Mouse (Mus musculus) CD8-positive naive resting alpha-beta T cell, adult 2 months (primary cell): Measurements from ENCODE around the gene Ccdc88a.

Source experiments
- DNase-seq, 2 experiments: peaks; one replicate each; pipeline ENCODE4 v3.0.0; 2022; ENCODE audit warnings: low read depth in 2 of 2, low spot score in 2 of 2

Ccdc88a gene

GRCm38 (mm10) chr11:29373396-29374273 lies at the start of gene Ccdc88a:
Ccdc88a (plus strand) TSS chr11:29373658.
- DNase-seq, result peak; percentile 71 to 75

DNA sequence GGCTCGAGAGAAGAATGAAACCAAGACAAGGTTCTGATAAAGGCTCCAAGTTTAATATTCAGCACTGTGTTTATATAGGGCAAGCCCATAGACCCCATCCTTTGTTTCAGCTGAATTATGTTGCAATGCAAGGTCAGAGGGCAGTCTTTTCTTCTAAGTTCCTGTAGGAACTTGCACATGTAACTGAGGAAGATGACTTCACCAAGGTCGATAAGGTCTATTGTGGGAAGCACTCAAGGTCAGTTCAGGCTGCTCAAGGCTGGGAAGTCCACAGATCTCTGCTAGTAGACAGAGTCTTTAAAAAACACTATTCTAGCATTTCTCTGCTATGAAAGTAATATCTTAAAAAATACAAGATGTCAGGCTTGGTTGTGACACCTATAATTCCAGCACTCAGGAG lies 38.0 kb upstream of the Ccdc88a start:
- no peak for DNase-seq

GRCm38 (mm10) chr11:29341259-29341658 lies 32.2 kb upstream of the Ccdc88a start:
- DNase-seq, result no peak

DNA sequence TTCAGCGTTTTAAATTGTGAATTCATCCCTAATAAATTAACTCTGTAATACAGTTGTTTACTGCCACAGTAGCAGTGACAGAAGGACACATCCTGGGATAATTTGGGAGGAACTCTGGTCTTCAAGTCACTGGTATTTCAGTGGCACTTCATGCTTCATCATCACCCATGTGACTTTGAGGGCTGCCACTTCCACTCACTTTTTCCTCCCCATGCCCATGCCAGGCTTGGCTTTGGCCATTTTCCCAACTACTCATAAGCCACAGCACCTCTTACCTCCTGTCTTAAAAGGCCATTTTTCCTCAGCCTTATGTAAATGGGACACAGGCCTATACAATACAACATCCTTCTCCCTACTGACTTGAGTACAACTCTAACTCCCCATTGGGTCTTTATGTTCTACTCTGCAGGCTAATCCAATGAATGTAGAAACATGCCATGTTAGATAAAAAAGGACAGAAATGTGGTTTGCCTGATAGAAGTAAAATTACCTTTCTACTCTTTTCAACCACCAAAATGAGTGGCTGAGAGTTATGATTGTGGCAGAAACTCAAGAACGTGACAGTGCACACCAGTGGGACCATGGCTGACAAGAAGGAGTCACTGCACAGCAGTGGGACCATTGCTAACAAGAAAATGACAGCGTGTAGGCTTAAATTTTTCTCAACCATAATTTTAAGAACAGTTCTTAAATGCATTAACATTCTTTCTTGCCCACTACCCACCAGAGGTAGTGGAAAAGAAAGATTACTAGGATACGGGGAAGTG lies 28.4 kb upstream of the Ccdc88a start:
- DNase-seq, result no peak

DNA sequence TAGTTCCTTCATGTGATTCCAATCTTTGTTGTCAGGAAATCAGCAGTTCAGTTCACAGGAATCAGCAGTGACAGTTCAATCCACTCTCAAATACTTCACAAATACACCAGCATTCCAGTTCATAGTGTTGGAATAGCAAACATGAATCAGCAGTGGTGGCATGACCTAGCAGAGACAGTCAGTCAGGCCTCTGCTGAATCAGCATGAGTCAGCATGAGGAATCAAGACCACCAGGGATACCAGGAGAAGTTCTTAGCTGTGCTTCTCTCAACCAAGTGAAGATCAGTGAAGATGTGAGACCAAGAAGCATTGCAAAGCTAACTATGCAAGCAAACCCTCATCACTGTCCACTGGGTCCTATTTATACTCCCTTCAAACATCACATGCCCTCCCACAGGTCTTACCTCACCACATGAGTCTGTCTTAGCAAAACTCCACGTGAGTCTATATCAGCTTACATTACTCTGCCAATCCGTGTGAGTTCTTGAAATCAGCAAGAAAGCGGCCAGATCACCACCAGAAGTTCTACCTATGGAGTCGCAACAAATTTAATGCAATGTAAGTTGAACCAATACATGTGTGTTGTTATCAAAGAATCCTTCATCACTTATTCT lies 27.7 kb upstream of the Ccdc88a start:
- no peak for DNase-seq

- DNase-seq, result no peak
Observed at GRCm38 (mm10) chr11:29350891-29351290, 22.6 kb upstream of the Ccdc88a start.

GRCm38 (mm10) chr11:29352214-29352613 lies 21.2 kb upstream of the Ccdc88a start:
- DNase-seq, result no peak

- no peak for DNase-seq
Observed at GRCm38 (mm10) chr11:29368161-29368560, 5.3 kb upstream of the Ccdc88a start.

DNA sequence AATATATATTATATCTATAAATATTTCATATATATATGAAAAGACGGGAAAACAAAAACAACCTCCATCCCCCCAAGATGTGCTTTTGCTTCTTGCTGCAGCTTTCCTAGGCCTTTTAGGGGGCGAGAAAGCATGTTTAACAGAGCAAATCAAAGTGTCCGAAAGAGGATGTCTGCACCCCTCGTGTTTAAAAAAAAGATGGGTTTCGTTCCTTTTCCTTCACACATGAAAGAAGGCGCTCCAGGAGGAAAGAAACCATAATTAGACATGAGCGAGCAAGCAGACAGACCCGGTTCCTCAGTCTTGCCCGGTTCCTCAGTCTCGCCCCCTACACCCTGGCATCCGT lies 435 bp upstream of the Ccdc88a start:
- DNase-seq, result no peak

DNA sequence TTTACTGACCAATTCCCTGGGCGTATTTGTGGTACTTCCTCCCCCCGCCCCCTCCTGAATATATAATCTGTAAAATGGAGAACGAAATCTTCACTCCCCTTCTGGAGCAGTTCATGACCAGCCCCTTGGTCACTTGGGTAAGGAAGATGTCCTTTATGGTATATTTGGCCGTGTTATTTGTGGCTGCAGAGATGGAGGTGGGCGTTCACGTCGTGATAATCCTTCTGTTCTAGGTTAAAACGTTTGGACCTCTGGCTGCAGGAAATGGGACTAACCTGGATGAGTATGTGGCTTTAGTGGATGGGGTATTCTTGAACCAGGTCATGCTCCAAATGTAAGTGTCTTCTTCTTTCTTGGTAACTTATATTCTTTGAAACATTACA lies 807 bp downstream of the Ccdc88a start:
- DNase-seq, result no peak

GRCm38 (mm10) chr11:29376635-29377034 lies 3.2 kb downstream of the Ccdc88a start:
- no peak for DNase-seq

DNA sequence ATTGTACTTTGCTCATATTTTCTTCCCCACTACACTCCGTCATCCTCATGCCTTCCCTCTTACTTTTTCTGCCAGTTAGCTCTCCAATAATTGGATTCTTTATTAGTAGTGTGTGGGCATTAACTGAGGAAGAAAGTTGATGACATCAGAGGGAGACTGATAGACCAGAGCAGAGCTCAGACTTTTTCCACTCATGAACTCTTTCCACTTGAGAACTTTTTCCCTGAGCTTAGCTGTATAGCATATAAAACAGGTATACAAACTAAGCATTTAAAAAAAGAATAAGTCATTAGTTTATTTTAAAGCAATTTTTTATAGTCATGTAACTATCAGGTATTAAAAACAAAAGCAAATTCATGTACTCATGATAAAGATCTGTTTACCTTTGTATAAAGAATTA lies 5.3 kb downstream of the Ccdc88a start:
- DNase-seq, result no peak

GRCm38 (mm10) chr11:29383493-29383892 lies 10.0 kb downstream of the Ccdc88a start:
- DNase-seq, result no peak

- DNase-seq, result no peak
Observed at GRCm38 (mm10) chr11:29384001-29384400, 10.5 kb downstream of the Ccdc88a start.

DNA sequence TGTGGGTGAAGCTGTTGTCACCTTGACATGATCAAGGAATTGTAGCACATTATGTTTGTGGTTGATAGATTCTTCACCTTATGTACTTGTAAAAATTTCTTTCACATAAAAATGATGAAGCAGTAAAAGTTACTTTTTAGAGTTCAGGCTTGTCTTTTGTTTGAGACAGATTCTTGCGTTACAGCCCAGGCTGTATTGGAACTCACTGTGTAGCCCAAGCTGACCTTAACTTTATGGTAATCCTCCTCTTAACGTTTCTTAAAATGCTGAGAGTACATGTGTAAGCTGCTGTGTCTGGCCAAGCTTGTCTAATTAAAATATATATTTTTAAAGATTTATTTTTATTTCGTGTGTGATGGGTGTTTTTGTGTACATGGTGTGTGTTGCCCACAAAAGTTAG lies 11.2 kb downstream of the Ccdc88a start:
- no peak for DNase-seq

DNA sequence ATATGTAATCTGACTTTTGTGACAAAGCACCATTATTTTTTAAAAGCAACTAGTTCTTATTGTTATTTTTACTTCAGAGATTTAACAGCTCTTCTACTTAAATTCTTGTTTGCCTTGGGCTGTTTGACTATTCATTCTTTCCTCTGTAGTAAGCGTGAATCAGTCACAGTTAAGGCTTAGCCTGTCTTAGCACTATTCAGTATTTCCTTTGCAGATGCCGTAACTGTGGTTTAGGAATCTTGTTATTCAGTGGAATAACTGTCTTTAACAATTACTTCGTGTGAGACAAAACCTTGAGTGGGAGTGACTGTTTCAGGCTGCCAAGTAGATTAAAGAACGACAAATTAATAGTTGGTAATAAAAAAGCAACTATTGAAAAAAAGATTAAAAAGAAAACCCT lies 16.5 kb downstream of the Ccdc88a start:
- DNase-seq, result no peak

DNA sequence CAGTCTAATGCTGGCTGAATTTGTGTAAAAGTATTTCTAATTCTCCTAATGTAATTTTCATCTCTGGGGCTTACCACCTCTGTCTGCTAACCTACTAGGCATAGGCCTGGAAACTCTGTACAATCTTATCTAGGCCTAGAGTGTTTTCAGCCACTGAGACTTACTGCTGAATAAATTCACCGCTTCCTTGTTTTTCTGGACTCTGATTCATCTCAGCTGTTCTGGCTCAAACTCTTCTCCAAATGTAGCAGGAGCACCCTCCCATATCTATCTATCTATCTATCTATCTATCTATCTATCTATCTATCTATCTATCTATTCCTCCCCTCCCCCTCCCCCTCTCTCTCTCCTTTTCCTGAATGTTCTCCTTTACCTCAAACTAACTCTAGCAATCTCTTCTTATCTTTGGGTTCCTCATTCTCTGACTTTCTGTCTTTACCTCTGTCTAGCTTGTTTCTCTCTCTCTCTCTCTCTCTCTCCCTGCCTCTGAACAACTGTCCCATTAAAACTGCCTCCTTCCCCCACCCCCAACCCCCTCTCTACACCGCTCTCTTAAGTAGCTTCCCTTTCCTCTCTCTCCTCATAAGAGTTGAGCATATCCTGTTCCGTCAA lies 21.8 kb downstream of the Ccdc88a start:
- no peak for DNase-seq

DNA sequence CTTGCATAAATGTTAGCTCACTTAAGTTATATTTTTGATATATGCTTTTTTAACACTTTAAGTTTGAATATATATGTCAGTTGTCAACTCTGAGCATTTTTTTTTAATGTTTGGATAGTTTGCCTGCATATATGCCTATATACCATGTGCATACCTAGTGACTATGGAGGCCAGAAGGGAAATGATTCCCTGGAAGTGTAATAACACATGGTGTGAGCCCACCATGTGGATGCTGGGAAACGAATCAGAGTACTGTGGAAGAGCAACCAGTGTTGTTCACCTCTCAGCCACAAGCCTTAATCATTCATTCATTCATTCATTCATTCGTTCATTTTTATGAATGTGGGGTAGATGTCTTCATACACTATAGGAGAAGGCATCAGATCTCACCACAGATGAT lies 26.9 kb downstream of the Ccdc88a start:
- DNase-seq, result no peak

GRCm38 (mm10) chr11:29406292-29406691 lies 32.8 kb downstream of the Ccdc88a start:
- DNase-seq, result no peak

GRCm38 (mm10) chr11:29423496-29423895 lies 50.0 kb downstream of the Ccdc88a start:
- no peak for DNase-seq

GRCm38 (mm10) chr11:29428774-29429173 lies 55.3 kb downstream of the Ccdc88a start:
- DNase-seq, result no peak

DNA sequence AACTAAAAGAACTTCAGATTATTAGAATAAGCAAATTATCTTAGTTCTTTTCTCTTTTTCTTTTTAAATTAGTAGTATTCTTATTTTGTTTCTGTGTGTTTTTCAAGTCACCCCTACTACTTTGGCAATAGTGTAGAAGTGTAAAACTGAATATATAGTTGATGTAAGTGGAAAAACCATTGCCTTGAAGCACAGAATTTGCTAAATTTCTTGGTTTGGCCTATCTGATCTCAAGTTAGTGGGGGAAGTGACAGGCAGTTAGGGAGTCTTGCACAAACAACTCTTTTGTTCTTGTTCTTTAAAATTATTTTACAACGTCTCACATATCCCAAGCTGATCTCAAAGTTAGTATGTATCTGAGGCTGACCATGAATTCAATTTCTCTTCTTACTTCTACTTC lies 57.6 kb downstream of the Ccdc88a start:
- DNase-seq, result no peak
